Mouse (Mus musculus) stomach, postnatal 0 days (tissue): ENCODE measurements around the gene Pyroxd2. TPM values are rescaled to one million over a fixed set of nuclear protein-coding genes. Genes with fewer than 3 reads are reported as not detected.

ENCODE experiments used
- ATAC-seq: fragments of 200-750 bp; cut with Nextera tagmentation; 2 replicates; pipeline ENCODE4 v1.8.0; 2017; ENCODE audit not compliant: low FRiP score, low TSS enrichment
- DNase-seq: peaks from one replicate; pipeline ENCODE4 v3.0.0-alpha.2; 2016; ENCODE audit warnings: low spot score
- H3K27ac ChIP-seq: fragments of 300-500 bp; sonication (generic); replicated peaks from 2 replicates; pipeline ENCODE4 v1.5.1; 2014; ENCODE audit warnings: mild to moderate bottlenecking, control low read depth
- H3K27me3 ChIP-seq: fragments of 300-500 bp; sonication (generic); 2 replicates; pipeline ENCODE4 v1.6.1; 2014; ENCODE audit warnings: low read length; ENCODE audit not compliant: control insufficient read depth, insufficient read depth
- H3K36me3 ChIP-seq: fragments of 300-500 bp; sonication (generic); 2 replicates; pipeline ENCODE4 v1.6.1; 2014; ENCODE audit warnings: low read length, mixed read lengths; ENCODE audit not compliant: control insufficient read depth, insufficient read depth
- H3K4me1 ChIP-seq: fragments of 300-500 bp; sonication (generic); replicated peaks from 2 replicates; pipeline ENCODE4 v1.6.1; 2014; ENCODE audit warnings: antibody characterized with exemption; ENCODE audit not compliant: control insufficient read depth, insufficient read depth
- H3K4me2 ChIP-seq: fragments of 300-500 bp; sonication (generic); replicated peaks from 2 replicates; pipeline ENCODE4 v1.6.1; 2014; ENCODE audit warnings: low read depth, mild to moderate bottlenecking, control low read depth, moderate library complexity
- H3K4me3 ChIP-seq: fragments of 300-500 bp; sonication (generic); 2 replicates; pipeline ENCODE4 v1.5.1; 2014; ENCODE audit warnings: low read depth, low read length, control low read depth
- H3K9ac ChIP-seq: fragments of 300-500 bp; sonication (generic); 2 replicates; pipeline ENCODE4 v1.6.1; 2014; ENCODE audit warnings: mild to moderate bottlenecking, low read length, control low read depth, mixed read lengths
- H3K9me3 ChIP-seq: fragments of 300-500 bp; sonication (generic); 2 replicates; pipeline ENCODE4 v1.6.1; 2016; ENCODE audit warnings: low read length; ENCODE audit not compliant: control insufficient read depth
- CTCF ChIP-seq: IDR thresholded peaks from 2 replicates; pipeline ENCODE4 v1.5.1; 2016; ENCODE audit warnings: antibody characterized with exemption, low read depth, mild to moderate bottlenecking, moderate library complexity
- EP300 ChIP-seq: optimal IDR thresholded peaks from 2 replicates; pipeline ENCODE3; 2016; ENCODE audit warnings: antibody characterized with exemption
- WGBS: fragments of 180-500 bp; shearing (Covaris S2); extraction: QIAGEN DNeasy Blood & Tissue Kit; methylation state at CpG from one replicate; pipeline ENCODE4 v1.1.7; 2014; 5-methylcytosine and 5-hydroxymethylcytosine counted together
- polyA plus RNA-seq: library from polyadenylated mRNA; unstranded; fragments of >200 nt; fragmentation: Nextera tagmentation; extraction: Ambion mirVana; gene quantifications from 2 replicates; pipeline ENCODE4 v1.2.1, GENCODE M21; 2015

The Pyroxd2 gene
- polyA plus RNA-seq, 1 experiment from 2014 or later: 1.8 TPM

DNA sequence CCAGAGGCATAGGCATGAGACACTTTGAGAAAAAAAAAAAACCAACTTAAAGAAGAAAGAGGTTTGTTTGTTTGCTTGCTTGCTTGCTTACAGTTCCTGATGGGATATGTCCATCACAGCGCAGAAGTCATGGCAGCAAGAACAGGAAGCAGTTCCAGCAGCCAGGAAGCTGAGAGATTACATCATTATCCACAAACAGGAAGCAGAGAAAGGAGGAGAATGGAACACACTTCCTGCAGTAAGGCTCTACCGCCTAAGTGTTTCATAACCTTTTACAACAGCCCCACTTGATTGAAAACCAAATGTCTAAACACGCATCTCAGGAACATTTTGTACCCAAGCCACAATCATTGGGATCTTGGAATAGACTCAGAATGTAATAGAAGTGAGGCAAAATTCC is 75.6 kb downstream of the Pyroxd2 start:
- H3K27me3 ChIP-seq: no peaks in the 10 kb centered on the region
- no peak overlapping the region for H3K9ac ChIP-seq
- 81% methylated on average over 3 of the region's 3 CpGs for WGBS
- ATAC-seq (no peak), DNase-seq (no peak)
- no peak overlapping the region for H3K4me3 ChIP-seq
- no peak for TF ChIP-seq EP300
- TF ChIP-seq CTCF: no peak
- H3K36me3 ChIP-seq: no peaks in the 10 kb centered on the region
- no peak overlapping the region for H3K27ac ChIP-seq
- H3K9me3 ChIP-seq: no peaks in the 10 kb centered on the region
- H3K4me1 ChIP-seq: no peaks in the 10 kb centered on the region
- no peak overlapping the region for H3K4me2 ChIP-seq

Other genes with a start within 250 kb of the Pyroxd2 start
- gene R3hcc1l, start 234.0 kb downstream of the Pyroxd2 start, polyA plus RNA-seq: 10.3 and 11.3 TPM in 2 replicates
- gene Loxl4, start 140.0 kb downstream of the Pyroxd2 start, polyA plus RNA-seq: 2.2 and 3.1 TPM in 2 replicates
- gene Hps1, start 27.2 kb upstream of the Pyroxd2 start, polyA plus RNA-seq: 11.0 and 11.8 TPM in 2 replicates